Mouse (Mus musculus) liver, adult 2 months (tissue): Measurements from ENCODE around the gene Cap2.

ENCODE experiments used
- CTCF ChIP-seq: fragments of 200-500 bp; IDR thresholded peaks from 2 replicates; pipeline ENCODE4 v1.5.1; 2011; ENCODE audit warnings: low read depth, low read length, control low read depth
- POLR2A ChIP-seq: fragments of 200-500 bp; IDR thresholded peaks from 2 replicates; pipeline ENCODE4 v1.6.1; 2011; ENCODE audit warnings: low read length, control low read depth; ENCODE audit not compliant: insufficient read depth; ENCODE audit errors: extremely low read depth

GRCm38 (mm10) chr13:46652671-46653070 lies 151.0 kb downstream of the Cap2 start:
- no peak for TF ChIP-seq POLR2A
- no peak for TF ChIP-seq CTCF
